Mouse (Mus musculus) kidney, embryonic 14.5 days (tissue): ENCODE data around the gene Impdh2. TPM values are rescaled to one million over a fixed set of nuclear protein-coding genes. Genes with fewer than 3 reads are reported as not detected.

Source experiments
- ATAC-seq: fragments of 200-750 bp; cut with Nextera tagmentation; 2 replicates; pipeline ENCODE4 v1.8.0; 2017; ENCODE audit warnings: moderate number of reproducible peaks, mild to moderate bottlenecking, moderate TSS enrichment, moderate library complexity; ENCODE audit not compliant: low FRiP score, low TSS enrichment
- H3K27ac ChIP-seq: fragments of 300-500 bp; sonication (generic); 2 replicates; pipeline ENCODE4 v1.5.1; 2014; ENCODE audit warnings: low read depth, mild to moderate bottlenecking, low read length, moderate library complexity, mixed read lengths
- H3K27me3 ChIP-seq: fragments of 300-500 bp; sonication (generic); 2 replicates; pipeline ENCODE4 v1.6.1; 2014; ENCODE audit warnings: mild to moderate bottlenecking, low read length; ENCODE audit not compliant: control insufficient read depth, insufficient read depth
- H3K36me3 ChIP-seq: fragments of 300-500 bp; sonication (generic); 2 replicates; pipeline ENCODE4 v1.6.1; 2014; ENCODE audit warnings: low read length, mixed read lengths; ENCODE audit not compliant: control insufficient read depth, insufficient read depth
- H3K4me1 ChIP-seq: fragments of 300-500 bp; sonication (generic); 2 replicates; pipeline ENCODE4 v1.6.1; 2014; ENCODE audit warnings: low read length, mixed read lengths; ENCODE audit not compliant: control insufficient read depth, insufficient read depth
- H3K4me2 ChIP-seq: fragments of 300-500 bp; sonication (generic); replicated peaks from 2 replicates; pipeline ENCODE4 v1.6.1; 2014; ENCODE audit warnings: low read depth, mild to moderate bottlenecking, low read length
- H3K4me3 ChIP-seq: fragments of 300-500 bp; sonication (generic); 2 replicates; pipeline ENCODE4 v1.5.1; 2014; ENCODE audit warnings: mild to moderate bottlenecking, low read length
- H3K9ac ChIP-seq: fragments of 300-500 bp; sonication (generic); 2 replicates; pipeline ENCODE4 v1.6.1; 2014; ENCODE audit warnings: low read depth, mild to moderate bottlenecking, low read length, moderate library complexity
- H3K9me3 ChIP-seq: fragments of 300-500 bp; sonication (generic); 2 replicates; pipeline ENCODE4 v1.6.1; 2016; ENCODE audit warnings: low read length; ENCODE audit not compliant: control insufficient read depth
- WGBS: fragments of 180-500 bp; shearing (Covaris S2); extraction: QIAGEN DNeasy Blood & Tissue Kit; methylation state at CpG from one replicate; pipeline ENCODE4 v1.1.7; 2014; 5-methylcytosine and 5-hydroxymethylcytosine counted together
- polyA plus RNA-seq: library from polyadenylated mRNA; unstranded; fragments of >200 nt; fragmentation: Nextera tagmentation; extraction: Ambion mirVana; gene quantifications from 2 replicates; pipeline ENCODE4 v1.2.1, GENCODE M21; 2014

The Impdh2 gene
- polyA plus RNA-seq, 1 experiment from 2014 or later, result 229 TPM

- H3K4me2 ChIP-seq, result no peak overlapping the region
- ATAC-seq, result no peak
- no peaks in the 10 kb centered on the region for H3K9me3 ChIP-seq
- 92% methylated on average over 1 of the region's 1 CpGs for WGBS
- no peak overlapping the region for H3K9ac ChIP-seq
- no peak overlapping the region for H3K4me3 ChIP-seq
- H3K27ac ChIP-seq, result no peak overlapping the region
- no peaks in the 10 kb centered on the region for H3K27me3 ChIP-seq
- peaks cover 87% of the 10 kb centered on the region for H3K36me3 ChIP-seq
- H3K4me1 ChIP-seq, result no peaks in the 10 kb centered on the region
Observed at GRCm38 (mm10) chr9:108531496-108531895, 28.6 kb upstream of the Impdh2 start.

GRCm38 (mm10) chr9:108540846-108541245, 19.2 kb upstream of the Impdh2 start:
- no peak overlapping the region for H3K9ac ChIP-seq
- no peak overlapping the region for H3K4me3 ChIP-seq
- H3K4me2 ChIP-seq, result no peak overlapping the region
- no peak for ATAC-seq
- H3K27ac ChIP-seq, result no peak overlapping the region
- H3K4me1 ChIP-seq, result no peaks in the 10 kb centered on the region
- H3K27me3 ChIP-seq, result no peaks in the 10 kb centered on the region
- no peaks in the 10 kb centered on the region for H3K9me3 ChIP-seq
- H3K36me3 ChIP-seq, result peaks cover 86% of the 10 kb centered on the region

GRCm38 (mm10) chr9:108545986-108546385, 14.1 kb upstream of the Impdh2 start:
- Histone ChIP-seq H3K9me3 (no peaks in the 10 kb centered on the region), H3K27me3 (no peaks in the 10 kb centered on the region), H3K4me3 (no peak overlapping the region), H3K36me3 (peaks cover 88% of the 10 kb centered on the region), H3K27ac (no peak overlapping the region), H3K4me2 (no peak overlapping the region), H3K4me1 (no peaks in the 10 kb centered on the region), H3K9ac (no peak overlapping the region)
- no peak for ATAC-seq
- WGBS, result 94% methylated on average over 3 of the region's 3 CpGs

- WGBS, result 90% methylated on average over 1 of the region's 1 CpGs
- H3K4me2 ChIP-seq, result no peak overlapping the region
- no peaks in the 10 kb centered on the region for H3K9me3 ChIP-seq
- H3K36me3 ChIP-seq, result peaks cover 83% of the 10 kb centered on the region
- H3K4me3 ChIP-seq, result no peak overlapping the region
- no peak overlapping the region for H3K9ac ChIP-seq
- H3K27me3 ChIP-seq, result no peaks in the 10 kb centered on the region
- H3K27ac ChIP-seq, result no peak overlapping the region
- ATAC-seq, result no peak
- H3K4me1 ChIP-seq, result no peaks in the 10 kb centered on the region
Observed at GRCm38 (mm10) chr9:108546875-108547274, 13.2 kb upstream of the Impdh2 start.

- H3K9me3 ChIP-seq, result no peaks in the 10 kb centered on the region
- H3K4me2 ChIP-seq, result no peak overlapping the region
- H3K36me3 ChIP-seq, result peaks cover 76% of the 10 kb centered on the region
- WGBS, result 87% methylated on average over 4 of the region's 4 CpGs
- no peak overlapping the region for H3K4me3 ChIP-seq
- H3K27me3 ChIP-seq, result no peaks in the 10 kb centered on the region
- no peak for ATAC-seq
- peaks cover 7% of the 10 kb centered on the region; the same call in 1 of the 2 replicates for H3K4me1 ChIP-seq
- no peak overlapping the region for H3K27ac ChIP-seq
- no peak overlapping the region for H3K9ac ChIP-seq
Observed at GRCm38 (mm10) chr9:108559169-108559568, 917 bp upstream of the Impdh2 start.

- Histone ChIP-seq H3K27me3 (no peaks in the 10 kb centered on the region), H3K9ac (no peak overlapping the region), H3K9me3 (no peaks in the 10 kb centered on the region), H3K4me2 (no peak overlapping the region), H3K4me1 (peaks cover 21% of the 10 kb centered on the region), H3K36me3 (peaks cover 55% of the 10 kb centered on the region), H3K4me3 (no peak overlapping the region), H3K27ac (no peak overlapping the region)
- no peak for ATAC-seq
- 88% methylated on average over 8 of the region's 8 CpGs for WGBS
Observed at GRCm38 (mm10) chr9:108563671-108564070, 3.6 kb downstream of the Impdh2 start.

GRCm38 (mm10) chr9:108564131-108564530, 4.0 kb downstream of the Impdh2 start:
- Histone ChIP-seq H3K4me3 (no peak overlapping the region), H3K27ac (no peak overlapping the region), H3K4me1 (peaks cover 23% of the 10 kb centered on the region), H3K27me3 (no peaks in the 10 kb centered on the region), H3K9ac (no peak overlapping the region), H3K9me3 (no peaks in the 10 kb centered on the region), H3K36me3 (peaks cover 50% of the 10 kb centered on the region), H3K4me2 (no peak overlapping the region)
- WGBS, result 89% methylated on average over 7 of the region's 7 CpGs
- no peak for ATAC-seq

GRCm38 (mm10) chr9:108565881-108566814, 6.1 kb downstream of the Impdh2 start:
- 12% methylated on average over 35 of the region's 35 CpGs for WGBS
- H3K4me1 ChIP-seq, result peaks cover 28% of the 10 kb centered on the region
- H3K27ac ChIP-seq, result peak overlapping the region; percentile 95
- H3K36me3 ChIP-seq, result peaks cover 50% of the 10 kb centered on the region
- peak overlapping the region; percentile 100 for H3K4me2 ChIP-seq
- no peaks in the 10 kb centered on the region for H3K27me3 ChIP-seq
- no peaks in the 10 kb centered on the region for H3K9me3 ChIP-seq
- peak overlapping the region; percentile 81 for H3K4me3 ChIP-seq
- ATAC-seq, result no peak
- peak overlapping the region; percentile 78 for H3K9ac ChIP-seq
